Mouse (Mus musculus) thymus, adult 2 months (tissue): ENCODE data around the gene Pym1.
A peak's percentile ranks its signal among the peaks of the same experiment; 100 is the strongest.

Source experiments
- CTCF ChIP-seq: fragments of 200-500 bp; IDR thresholded peaks from 2 replicates; pipeline ENCODE4 v1.5.1; 2012; ENCODE audit warnings: mild to moderate bottlenecking, control low read depth, low read length, moderate library complexity, borderline replicate concordance; ENCODE audit not compliant: control insufficient read depth, poor library complexity, insufficient read depth; ENCODE audit errors: extremely low read depth
- POLR2A ChIP-seq: fragments of 200-500 bp; IDR thresholded peaks from 2 replicates; pipeline ENCODE4 v1.6.1; 2012; ENCODE audit warnings: mild to moderate bottlenecking, low read length, control low read depth, moderate library complexity; ENCODE audit not compliant: control insufficient read depth, poor library complexity, insufficient read depth; ENCODE audit errors: extremely low read depth

DNA sequence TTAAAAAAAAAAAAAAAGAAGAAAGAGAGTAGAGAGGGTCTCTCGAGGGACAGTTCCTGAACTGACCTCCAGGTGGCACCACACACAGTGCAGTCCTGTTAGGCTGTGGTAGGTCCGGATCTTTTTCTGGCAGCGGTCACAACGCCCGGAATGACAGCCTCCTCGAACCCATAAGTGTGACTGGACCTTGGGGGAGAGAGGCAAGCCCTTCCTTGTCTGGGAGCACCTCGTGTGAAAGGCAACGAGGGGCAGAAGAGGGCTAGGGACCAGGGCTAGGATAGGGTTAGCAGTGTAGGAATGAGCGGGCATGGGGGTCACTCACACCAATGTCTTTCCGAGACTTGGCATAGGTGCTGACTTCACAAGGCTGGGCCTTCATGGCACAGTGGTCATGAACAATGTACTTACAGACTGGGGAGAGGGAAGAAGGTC lies 16.7 kb upstream of the Pym1 start:
- TF ChIP-seq CTCF (peak; percentile 75; the same call in 1 of the 2 replicates), POLR2A (no peak)
